In genomic region chr9:48833493-48833892, GRCm38 (mm10) we compare ENCODE assay signal across 16 mouse cellular contexts. TPM values are rescaled to one million over a fixed set of nuclear protein-coding genes. Genes with fewer than 3 reads are reported as not detected.
DNase-seq lines count a peak whose midpoint lies in the region; ATAC-seq and TF ChIP-seq lines count a peak whose summit lies in the region.
"Had no signal": no experiment of that assay in that cellular context is flagged by ENCODE, and none has a peak within 500 bp of the region (broad histone marks: within the 10 kb centered on the region; RNA-seq: fewer than 3 reads in every experiment).

No protein-coding gene starts in this region.

- H3K9me3 ChIP-seq in kidney, postnatal 0 days (replicated peaks; ENCODE audit: low read length): no peaks in the 10 kb centered on the region
- H3K9me3 ChIP-seq in neural tube, embryonic 12.5 days: no peaks in the 10 kb centered on the region
- no peaks in the 10 kb centered on the region for H3K9me3 ChIP-seq in neural tube, embryonic 15.5 days (replicated peaks)
- H3K9me3 ChIP-seq: stomach, embryonic 15.5 days had no signal

- 89% methylated on average over 11 of the region's 11 CpGs for WGBS in kidney, postnatal 0 days
- 91% methylated on average over 11 of the region's 11 CpGs for WGBS in neural tube, embryonic 12.5 days
- WGBS in neural tube, embryonic 15.5 days: 92% methylated on average over 11 of the region's 11 CpGs

- no peak overlapping the region for H3K9ac ChIP-seq in kidney, postnatal 0 days (ENCODE audit: low read depth, low read length)
- H3K9ac ChIP-seq in neural tube, embryonic 12.5 days: no peak overlapping the region
- H3K9ac ChIP-seq in neural tube, embryonic 15.5 days (replicated peaks): no peak overlapping the region
- H3K9ac ChIP-seq: stomach, embryonic 15.5 days had no signal

- ATAC-seq in kidney, postnatal 0 days (replicated peaks; ENCODE audit: low FRiP score, low read depth): no peak
- ATAC-seq in neural tube, embryonic 12.5 days (ENCODE audit: low FRiP score, low read depth): no peak
- ATAC-seq in neural tube, embryonic 15.5 days (ENCODE audit: low FRiP score): no peak

- no peaks in the 10 kb centered on the region for H3K36me3 ChIP-seq in kidney, postnatal 0 days (ENCODE audit: insufficient read depth, low read length)
- peaks cover 4% of the 10 kb centered on the region; the same call in 1 of the 2 replicates for H3K36me3 ChIP-seq in neural tube, embryonic 12.5 days
- no peaks in the 10 kb centered on the region; the same call in 1 of the 2 replicates for H3K36me3 ChIP-seq in neural tube, embryonic 15.5 days
- H3K36me3 ChIP-seq: stomach, embryonic 15.5 days had no signal

- no peak overlapping the region for H3K4me3 ChIP-seq in kidney, postnatal 0 days (replicated peaks; ENCODE audit: low read depth, low read length)
- peak overlapping the region; percentile 69; the same call in 1 of the 2 replicates for H3K4me3 ChIP-seq in neural tube, embryonic 12.5 days
- H3K4me3 ChIP-seq in neural tube, embryonic 15.5 days (replicated peaks): peak overlapping the region; percentile 70; the same call in 1 of the 2 replicates
- H3K4me3 ChIP-seq: erythroblast, embryonic 14.5 days; myocyte had no signal

- H3K4me1 ChIP-seq in kidney, postnatal 0 days (replicated peaks; ENCODE audit: insufficient read depth, low read length): peaks cover 12% of the 10 kb centered on the region; the same call in 1 of the 2 replicates
- peaks cover 35% of the 10 kb centered on the region for H3K4me1 ChIP-seq in neural tube, embryonic 12.5 days
- peaks cover 49% of the 10 kb centered on the region for H3K4me1 ChIP-seq in neural tube, embryonic 15.5 days

- H3K4me2 ChIP-seq in kidney, postnatal 0 days (ENCODE audit: low read length): 0 out of 2 replicates have a peak overlapping the region, but pooled peaks have one; percentile 63
- peak overlapping the region; percentile 97 for H3K4me2 ChIP-seq in neural tube, embryonic 12.5 days (replicated peaks)
- peak overlapping the region; percentile 97 for H3K4me2 ChIP-seq in neural tube, embryonic 15.5 days

- H3K27ac ChIP-seq in kidney, postnatal 0 days: no peak overlapping the region
- H3K27ac ChIP-seq in neural tube, embryonic 12.5 days: no peak overlapping the region
- no peak overlapping the region for H3K27ac ChIP-seq in neural tube, embryonic 15.5 days (replicated peaks)
- H3K27ac ChIP-seq: stomach, embryonic 15.5 days had no signal

- no peak for TF ChIP-seq CTCF in kidney, postnatal 0 days (IDR thresholded peaks at IDR 0.05; ENCODE audit: low read depth)

- DNase-seq in gastrocnemius, adult 18-20 months (ENCODE audit: low spot score): peak; percentile 39
- no peak for DNase-seq in gastrocnemius, postnatal 10 days
- DNase-seq in kidney, postnatal 0 days (ENCODE audit: low spot score): no peak
- no peak for DNase-seq in kidney, postnatal 10 days
- DNase-seq in neural tube, embryonic 10.5 days (ENCODE audit: extremely low spot score, low spot score): no peak
- DNase-seq in layer of hippocampus, adult 9-10 months (ENCODE audit: low spot score): no peak
- DNase-seq: B cell, adult 2 months; cerebellum, adult 11-12 months; embryo, embryonic 11 days; lung, postnatal 10 days; thymus, postnatal 36 days had no signal

- H3K27me3 ChIP-seq in kidney, postnatal 0 days (ENCODE audit: insufficient read depth, low read length): peaks cover 44% of the 10 kb centered on the region
- peaks cover 40% of the 10 kb centered on the region for H3K27me3 ChIP-seq in neural tube, embryonic 12.5 days (replicated peaks)
- peaks cover 21% of the 10 kb centered on the region for H3K27me3 ChIP-seq in neural tube, embryonic 15.5 days (replicated peaks)

RNA-seq across cellular contexts. Expression of gene Zbtb16, which starts 2.5 kb away (rescaled TPM):
- 100 to 1,000 TPM; 108 to 116 TPM for total RNA-seq in gastrocnemius, adult 18-20 months (2021)
- 10 to 100 TPM; 24.7 to 60.1 TPM for total RNA-seq in gastrocnemius, postnatal 10 days (2021)
- 0.28 and 0.47 TPM in 2 replicates for polyA plus RNA-seq in kidney, postnatal 0 days (2015; fragmentation: Nextera tagmentation; extraction: Ambion mirVana)
- 7.7 TPM in 2 replicates for polyA plus RNA-seq in neural tube, embryonic 12.5 days (2016; fragmentation: Nextera tagmentation; extraction: Ambion mirVana)
- polyA plus RNA-seq in neural tube, embryonic 15.5 days (2015; fragmentation: Nextera tagmentation; extraction: Ambion mirVana): 9.7 and 10.8 TPM in 2 replicates
- polyA plus RNA-seq: myocyte had no signal
